Mouse (Mus musculus) spleen, adult 2 months (tissue): ENCODE measurements around the gene Tor1b. TPM values are rescaled to one million over a fixed set of nuclear protein-coding genes. Genes with fewer than 3 reads are reported as not detected.
"Not testable (repeated sequence)": the region's sequence is repeated elsewhere in the genome, so short reads cannot be mapped to it uniquely, and the experiment has no call there.

Source experiments
- DNase-seq, 2 experiments: peaks; one replicate each; pipeline versions ENCODE4 v3.0.0 to v3.0.0-alpha.2; 2012 to 2021; ENCODE audit warnings: low spot score in 2 of 2, low read depth in 1 of 2
- H3K27ac ChIP-seq: fragments of 200-500 bp; 2 replicates; pipeline ENCODE4 v1.5.1; 2012; ENCODE audit warnings: low read length, inconsistent platforms; ENCODE audit not compliant: insufficient read depth
- H3K27me3 ChIP-seq: fragments of 200-500 bp; 2 replicates; pipeline ENCODE4 v1.6.1; 2012; ENCODE audit warnings: mild to moderate bottlenecking, moderate library complexity, low read length, inconsistent platforms; ENCODE audit not compliant: control insufficient read depth, insufficient read depth
- H3K36me3 ChIP-seq: fragments of 200-500 bp; 2 replicates; pipeline ENCODE4 v1.6.1; 2012; ENCODE audit warnings: mild to moderate bottlenecking, low read length, inconsistent platforms; ENCODE audit not compliant: control insufficient read depth, insufficient read depth
- H3K4me1 ChIP-seq: fragments of 200-500 bp; 2 replicates; pipeline ENCODE4 v1.6.1; 2011; ENCODE audit warnings: inconsistent platforms; ENCODE audit not compliant: control insufficient read depth, insufficient read depth, insufficient read length
- H3K4me3 ChIP-seq: fragments of 200-500 bp; 2 replicates; pipeline ENCODE4 v1.5.1; 2011; ENCODE audit warnings: mild to moderate bottlenecking, inconsistent platforms; ENCODE audit not compliant: insufficient read depth, insufficient read length; ENCODE audit errors: extremely low read depth
- CTCF ChIP-seq: fragments of 200-500 bp; IDR thresholded peaks from 2 replicates; pipeline ENCODE4 v1.5.1; 2011; ENCODE audit warnings: mild to moderate bottlenecking, inconsistent platforms; ENCODE audit not compliant: insufficient read depth, insufficient read length, insufficient replicate concordance; ENCODE audit errors: extremely low read depth
- POLR2A ChIP-seq: fragments of 200-500 bp; IDR thresholded peaks from 2 replicates; pipeline ENCODE4 v1.6.1; 2011; ENCODE audit warnings: low read depth, low read length, inconsistent platforms
- WGBS: fragments of 180-500 bp; shearing (Covaris S2); methylation state at CpG from one replicate; pipeline ENCODE4 v1.1.7; 2018; 5-methylcytosine and 5-hydroxymethylcytosine counted together
- polyA plus RNA-seq: library from polyadenylated mRNA; depleted of rRNA; stranded (reverse); fragments of >200 nt; gene quantifications from 2 replicates; pipeline ENCODE4 v1.2.3, GENCODE M21; 2012

Tor1b gene
- polyA plus RNA-seq, 1 experiment: 18.9 TPM

- H3K4me3 ChIP-seq: no peak overlapping the region
- H3K36me3 ChIP-seq: no peaks in the 10 kb centered on the region
- no peak for TF ChIP-seq CTCF
- no peaks in the 10 kb centered on the region for H3K4me1 ChIP-seq
- 86% methylated on average over 3 of the region's 3 CpGs for WGBS
- no peaks in the 10 kb centered on the region for H3K27me3 ChIP-seq
- no peak overlapping the region for H3K27ac ChIP-seq
- DNase-seq: no peak
Observed at GRCm38 (mm10) chr2:30914836-30915235, 37.9 kb upstream of the Tor1b start.

- WGBS: 85% methylated on average over 5 of the region's 5 CpGs
- H3K4me3 ChIP-seq: no peak overlapping the region
- no peak overlapping the region for H3K27ac ChIP-seq
- DNase-seq: no peak
- H3K27me3 ChIP-seq: no peaks in the 10 kb centered on the region
- no peaks in the 10 kb centered on the region for H3K36me3 ChIP-seq
- no peaks in the 10 kb centered on the region for H3K4me1 ChIP-seq
- TF ChIP-seq POLR2A: no peak
- no peak for TF ChIP-seq CTCF
Observed at GRCm38 (mm10) chr2:30915376-30915775, 37.4 kb upstream of the Tor1b start.

- DNase-seq, H3K36me3 ChIP-seq, H3K4me1 ChIP-seq, H3K27me3 ChIP-seq, H3K4me3 ChIP-seq, H3K27ac ChIP-seq: not testable (repeated sequence)
- 65% methylated on average over 6 of the region's 6 CpGs for WGBS
Observed at GRCm38 (mm10) chr2:30915933-30916332, 36.8 kb upstream of the Tor1b start.

GRCm38 (mm10) chr2:30917649-30918048 lies 35.1 kb upstream of the Tor1b start:
- Histone ChIP-seq H3K4me3 (no peak overlapping the region), H3K4me1 (no peaks in the 10 kb centered on the region), H3K27ac (no peak overlapping the region), H3K36me3 (no peaks in the 10 kb centered on the region), H3K27me3 (no peaks in the 10 kb centered on the region)
- TF ChIP-seq POLR2A (no peak), CTCF (no peak)
- WGBS: 94% methylated on average over 7 of the region's 7 CpGs
- no peak for DNase-seq

- no peak for DNase-seq
- Histone ChIP-seq H3K27me3 (no peaks in the 10 kb centered on the region), H3K4me1 (no peaks in the 10 kb centered on the region), H3K36me3 (no peaks in the 10 kb centered on the region), H3K27ac (no peak overlapping the region), H3K4me3 (no peak overlapping the region)
- TF ChIP-seq POLR2A (no peak), CTCF (no peak)
- 73% methylated on average over 6 of the region's 6 CpGs for WGBS
Observed at GRCm38 (mm10) chr2:30918126-30918525, 34.6 kb upstream of the Tor1b start.

GRCm38 (mm10) chr2:30918780-30919329 lies 33.9 kb upstream of the Tor1b start:
- DNase-seq: no peak
- 74% methylated on average over 8 of the region's 8 CpGs for WGBS
- H3K36me3 ChIP-seq: no peaks in the 10 kb centered on the region
- H3K27me3 ChIP-seq: no peaks in the 10 kb centered on the region
- no peak overlapping the region for H3K4me3 ChIP-seq
- no peak for TF ChIP-seq POLR2A
- no peak for TF ChIP-seq CTCF
- H3K27ac ChIP-seq: no peak overlapping the region
- no peaks in the 10 kb centered on the region for H3K4me1 ChIP-seq

- Histone ChIP-seq H3K27ac (no peak overlapping the region), H3K27me3 (no peaks in the 10 kb centered on the region), H3K4me1 (no peaks in the 10 kb centered on the region), H3K4me3 (no peak overlapping the region), H3K36me3 (no peaks in the 10 kb centered on the region)
- 68% methylated on average over 7 of the region's 7 CpGs for WGBS
- no peak for DNase-seq
- TF ChIP-seq POLR2A (no peak), CTCF (no peak)
Observed at GRCm38 (mm10) chr2:30920216-30920615, 32.5 kb upstream of the Tor1b start.
